Mouse (Mus musculus) gastrocnemius, postnatal 36 days (tissue): ENCODE results near the gene Mterf2. TPM values are rescaled to one million over a fixed set of nuclear protein-coding genes. Genes with fewer than 3 reads are reported as not detected.

Experiments used
- DNase-seq, 2 experiments: peaks; one replicate each; pipeline ENCODE4 v3.0.0; 2022
- intact Hi-C: fragments of 180-260 bp; cut with DNase I; formaldehyde crosslinking; loops from one replicate; pipeline ENCODE4 v1.15.1; 2025
- total RNA-seq, 2 experiments: library from RNA; stranded (reverse); gene quantifications; 2 replicates each; pipeline ENCODE4 v1.2.3; 2021

The Mterf2 gene
- total RNA-seq, 2 experiments from 2014 or later: 8.4 to 14.9 TPM

DNA sequence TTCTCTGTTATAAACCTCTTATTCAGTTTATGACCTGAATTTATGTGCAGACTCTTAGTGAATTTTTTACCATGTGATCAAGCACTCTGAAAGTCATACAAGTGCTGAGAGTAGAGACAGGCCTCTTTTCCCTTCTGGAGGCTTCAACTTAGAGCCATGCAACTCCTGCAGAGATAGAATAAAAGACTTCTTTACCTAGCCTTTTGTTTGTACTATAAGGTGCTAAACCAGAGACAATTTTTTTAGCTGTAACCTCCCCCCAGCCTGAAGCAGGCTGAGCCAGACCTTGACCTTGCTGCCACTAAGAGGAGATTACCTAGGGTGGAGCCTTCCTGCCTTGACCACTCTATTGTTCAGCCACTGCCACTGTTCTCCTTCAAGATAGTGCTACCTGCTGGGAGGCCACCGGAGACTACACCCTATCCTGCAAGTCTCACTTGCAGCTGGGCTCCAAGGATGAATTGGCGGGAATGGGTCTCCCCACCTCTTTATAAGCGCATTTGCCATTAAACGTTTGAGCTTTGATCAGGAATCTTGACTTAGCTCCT lies 56.1 kb downstream of the Mterf2 start:
- DNase-seq: no peak
- intact Hi-C loops: no loop called here

Other genes with a start within 250 kb of the Mterf2 start
- gene Ric8b, start 210.4 kb downstream of the Mterf2 start, total RNA-seq: 10 to 100 TPM; 31.6 to 37.6 TPM
- under 1 TPM; 0.12 to 0.31 TPM for gene Fhl4, start 25.5 kb downstream of the Mterf2 start, total RNA-seq
- 10 to 100 TPM in 1 of 2 experiments, 1 to 10 TPM in 1; 8.9 to 10.3 TPM for gene Tmem263, start 25.4 kb downstream of the Mterf2 start, total RNA-seq
- 1 to 10 TPM; 8.3 to 8.6 TPM for gene Cry1, start 57.0 kb upstream of the Mterf2 start, total RNA-seq